Mouse (Mus musculus) CH12.LX (cell line): ENCODE data around the gene Slu7. TPM values are rescaled to one million over a fixed set of nuclear protein-coding genes. Genes with fewer than 3 reads are reported as not detected.

Source experiments
- DNase-seq: peaks from one replicate; pipeline ENCODE4 v3.0.0-alpha.2; 2013; ENCODE audit errors: extremely low read depth
- H3K27ac ChIP-seq: 2 replicates; pipeline ENCODE4 v1.5.1; 2012; ENCODE audit warnings: low read depth, mild to moderate bottlenecking, control low read depth, moderate library complexity; ENCODE audit not compliant: insufficient read depth
- H3K27me3 ChIP-seq: replicated peaks from 2 replicates; pipeline ENCODE3; 2012; ENCODE audit warnings: inconsistent platforms
- H3K36me3 ChIP-seq, 2 experiments: replicated peaks in 1 of 2; 2 replicates each; pipeline versions ENCODE3 to v1.6.1; 2012; ENCODE audit warnings: inconsistent platforms in 1 of 2, low read length in 1 of 2, mild to moderate bottlenecking in 1 of 2, mixed read lengths in 1 of 2, moderate library complexity in 1 of 2; ENCODE audit not compliant: control insufficient read depth in 1 of 2, insufficient read depth in 1 of 2
- H3K4me1 ChIP-seq, 2 experiments: 2 replicates each; pipeline ENCODE4 v1.6.1; 2012; ENCODE audit warnings: inconsistent platforms in 1 of 2, moderate library complexity in 1 of 2; ENCODE audit not compliant: insufficient read depth in 2 of 2, control insufficient read depth in 1 of 2
- H3K4me2 ChIP-seq: 2 replicates; pipeline ENCODE4 v1.6.1; 2012; ENCODE audit warnings: low read depth, mild to moderate bottlenecking, control low read depth; ENCODE audit not compliant: poor library complexity, insufficient read depth, severe bottlenecking
- H3K4me3 ChIP-seq, 3 experiments: fragments of 150-350 bp in 1 of 3; sonication (generic) in 1 of 3; replicated peaks in 1 of 3; 2 replicates each; pipeline versions ENCODE3 to v1.5.1; 2011 to 2012; ENCODE audit warnings: low read depth in 2 of 3, low read length in 2 of 3, mild to moderate bottlenecking in 2 of 3, moderate library complexity in 2 of 3, control low read depth in 1 of 3, improper control_type of control experiment in 1 of 3, inconsistent platforms in 1 of 3, mixed read lengths in 1 of 3; ENCODE audit not compliant: poor library complexity in 1 of 3
- H3K79me2 ChIP-seq: replicated peaks from 2 replicates; pipeline ENCODE4 v1.6.1; 2012; ENCODE audit warnings: mild to moderate bottlenecking, moderate library complexity; ENCODE audit not compliant: control insufficient read depth, poor library complexity, insufficient read depth, severe bottlenecking; ENCODE audit errors: extremely low read depth
- H3K9ac ChIP-seq: 2 replicates; pipeline ENCODE4 v1.6.1; 2012; ENCODE audit warnings: low read depth, mild to moderate bottlenecking, control low read depth, moderate library complexity; ENCODE audit not compliant: insufficient read depth
- H3K9me3 ChIP-seq: replicated peaks from 2 replicates; pipeline ENCODE3; 2012; ENCODE audit warnings: low read length, inconsistent platforms, mixed read lengths
- BHLHE40 ChIP-seq: IDR thresholded peaks from 2 replicates; pipeline ENCODE4 v1.6.1; 2011; ENCODE audit warnings: mild to moderate bottlenecking, low read depth, low read length, improper control_type of control experiment
- CHD1 ChIP-seq: IDR thresholded peaks from 2 replicates; pipeline ENCODE4 v1.6.1; 2012; ENCODE audit warnings: low read depth, low read length, improper control_type of control experiment, inconsistent platforms
- CHD2 ChIP-seq: IDR thresholded peaks from 2 replicates; pipeline ENCODE4 v1.6.1; 2011; ENCODE audit warnings: low read length, improper control_type of control experiment
- CTCF ChIP-seq, 2 experiments: IDR thresholded peaks in 1 of 2; conservative IDR thresholded peaks in 1 of 2; 2 replicates each; pipeline ENCODE4 v1.5.1; 2011 to 2012; ENCODE audit warnings: low read depth in 2 of 2, low read length in 2 of 2, improper control_type of control experiment in 1 of 2, inconsistent platforms in 1 of 2, mild to moderate bottlenecking in 1 of 2, moderate library complexity in 1 of 2
- E2F4 ChIP-seq: IDR thresholded peaks from 2 replicates; pipeline ENCODE4 v1.6.1; 2011; ENCODE audit warnings: low read depth, low read length, improper control_type of control experiment; ENCODE audit not compliant: insufficient replicate concordance
- ELF1 ChIP-seq: IDR thresholded peaks from 2 replicates; pipeline ENCODE4 v1.6.1; 2014; ENCODE audit warnings: low read depth, mild to moderate bottlenecking, inconsistent platforms, low read length, improper control_type of control experiment
- EP300 ChIP-seq: IDR thresholded peaks from 2 replicates; pipeline ENCODE4 v1.6.1; 2011; ENCODE audit warnings: low read length, improper control_type of control experiment
- ETS1 ChIP-seq: conservative IDR thresholded peaks from 2 replicates; pipeline ENCODE4 v1.6.1; 2012; ENCODE audit warnings: low read depth, mild to moderate bottlenecking, inconsistent platforms, low read length, improper control_type of control experiment, moderate library complexity
- GABPA ChIP-seq: IDR thresholded peaks from 2 replicates; pipeline ENCODE4 v1.6.1; 2012; ENCODE audit warnings: low read depth, low read length, improper control_type of control experiment, inconsistent platforms; ENCODE audit not compliant: insufficient replicate concordance
- HCFC1 ChIP-seq: IDR thresholded peaks from 2 replicates; pipeline ENCODE4 v1.6.1; 2012; ENCODE audit warnings: low read depth, mild to moderate bottlenecking, inconsistent platforms, low read length, improper control_type of control experiment
- IRF4 ChIP-seq: IDR thresholded peaks from 2 replicates; pipeline ENCODE4 v1.6.1; 2014; ENCODE audit warnings: low read depth, mild to moderate bottlenecking, inconsistent platforms, low read length, improper control_type of control experiment
- JUN ChIP-seq: IDR thresholded peaks from 2 replicates; pipeline ENCODE4 v1.6.1; 2011; ENCODE audit warnings: low read depth, mild to moderate bottlenecking, low read length, improper control_type of control experiment, moderate library complexity; ENCODE audit not compliant: insufficient read depth
- JUND ChIP-seq: conservative IDR thresholded peaks from 2 replicates; pipeline ENCODE4 v1.6.1; 2011; ENCODE audit warnings: low read depth, low read length, improper control_type of control experiment
- KAT2A ChIP-seq: IDR thresholded peaks from 2 replicates; pipeline ENCODE4 v1.6.1; 2012; ENCODE audit warnings: low read length, improper control_type of control experiment, inconsistent platforms; ENCODE audit not compliant: insufficient replicate concordance
- MAFK ChIP-seq: IDR thresholded peaks from 2 replicates; pipeline ENCODE4 v1.6.1; 2011; ENCODE audit warnings: low read length, improper control_type of control experiment; ENCODE audit not compliant: insufficient replicate concordance
- MAX ChIP-seq: IDR thresholded peaks from 2 replicates; pipeline ENCODE4 v1.6.1; 2011; ENCODE audit warnings: low read length, improper control_type of control experiment
- MAZ ChIP-seq: IDR thresholded peaks from 2 replicates; pipeline ENCODE4 v1.6.1; 2012; ENCODE audit warnings: low read depth, mild to moderate bottlenecking, inconsistent platforms, low read length, improper control_type of control experiment, moderate library complexity
- MEF2A ChIP-seq: IDR thresholded peaks from 2 replicates; pipeline ENCODE4 v1.6.1; 2014; ENCODE audit warnings: low read depth, mild to moderate bottlenecking, inconsistent platforms, low read length, improper control_type of control experiment, borderline replicate concordance
- MXI1 ChIP-seq: IDR thresholded peaks from 2 replicates; pipeline ENCODE4 v1.6.1; 2011; ENCODE audit warnings: mild to moderate bottlenecking, low read depth, low read length, improper control_type of control experiment
- MYC ChIP-seq: IDR thresholded peaks from 2 replicates; pipeline ENCODE4 v1.6.1; 2011; ENCODE audit warnings: low read depth, mild to moderate bottlenecking, improper control_type of control experiment, low read length
- NELFE ChIP-seq: IDR thresholded peaks from 2 replicates; pipeline ENCODE4 v1.6.1; 2011; ENCODE audit warnings: low read depth, low read length, improper control_type of control experiment
- NRF1 ChIP-seq: IDR thresholded peaks from 2 replicates; pipeline ENCODE4 v1.6.1; 2014; ENCODE audit warnings: low read depth, mild to moderate bottlenecking, inconsistent platforms, low read length, improper control_type of control experiment, moderate library complexity
- PAX5 ChIP-seq: IDR thresholded peaks from 2 replicates; pipeline ENCODE4 v1.6.1; 2012; ENCODE audit warnings: low read length, inconsistent platforms, mixed read lengths
- POLR2A ChIP-seq: IDR thresholded peaks from 2 replicates; pipeline ENCODE4 v1.6.1; 2011; ENCODE audit warnings: low read depth, mild to moderate bottlenecking, improper control_type of control experiment, low read length
- POLR2AphosphoS2 ChIP-seq: IDR thresholded peaks from 2 replicates; pipeline ENCODE4 v1.6.1; 2011; ENCODE audit warnings: low read depth, low read length, improper control_type of control experiment
- RAD21 ChIP-seq: IDR thresholded peaks from 2 replicates; pipeline ENCODE4 v1.6.1; 2011; ENCODE audit warnings: low read depth, mild to moderate bottlenecking, low read length, improper control_type of control experiment, moderate library complexity
- RCOR1 ChIP-seq: conservative IDR thresholded peaks from 2 replicates; pipeline ENCODE4 v1.6.1; 2012; ENCODE audit warnings: low read depth, mild to moderate bottlenecking, inconsistent platforms, low read length, improper control_type of control experiment
- SIN3A ChIP-seq: IDR thresholded peaks from 2 replicates; pipeline ENCODE4 v1.6.1; 2012; ENCODE audit warnings: low read length, improper control_type of control experiment, inconsistent platforms
- SMC3 ChIP-seq: IDR thresholded peaks from 2 replicates; pipeline ENCODE4 v1.6.1; 2011; ENCODE audit warnings: low read depth, low read length, improper control_type of control experiment
- TBP ChIP-seq: conservative IDR thresholded peaks from 2 replicates; pipeline ENCODE4 v1.6.1; 2011; ENCODE audit warnings: low read depth, low read length, improper control_type of control experiment
- TCF12 ChIP-seq: IDR thresholded peaks from 2 replicates; pipeline ENCODE4 v1.6.1; 2014; ENCODE audit warnings: low read depth, mild to moderate bottlenecking, inconsistent platforms, low read length, improper control_type of control experiment
- UBTF ChIP-seq: IDR thresholded peaks from 2 replicates; pipeline ENCODE4 v1.6.1; 2012; ENCODE audit warnings: low read depth, mild to moderate bottlenecking, inconsistent platforms, low read length, improper control_type of control experiment, moderate library complexity
- USF1 ChIP-seq: IDR thresholded peaks from 2 replicates; pipeline ENCODE4 v1.6.1; 2014; ENCODE audit warnings: low read depth, mild to moderate bottlenecking, inconsistent platforms, low read length, improper control_type of control experiment
- USF2 ChIP-seq: conservative IDR thresholded peaks from 2 replicates; pipeline ENCODE4 v1.6.1; 2011; ENCODE audit warnings: low read depth, low read length, improper control_type of control experiment
- ZC3H11A ChIP-seq: IDR thresholded peaks from 2 replicates; pipeline ENCODE4 v1.6.1; 2012; ENCODE audit warnings: low read depth, mild to moderate bottlenecking, inconsistent platforms, low read length, improper control_type of control experiment
- ZKSCAN1 ChIP-seq: IDR thresholded peaks from 2 replicates; pipeline ENCODE4 v1.6.1; 2012; ENCODE audit warnings: low read depth, inconsistent platforms, low read length, improper control_type of control experiment, borderline replicate concordance
- ZMIZ1 ChIP-seq: IDR thresholded peaks from 2 replicates; pipeline ENCODE4 v1.6.1; 2012; ENCODE audit warnings: low read depth, mild to moderate bottlenecking, inconsistent platforms, low read length, improper control_type of control experiment
- ZNF384 ChIP-seq: IDR thresholded peaks from 2 replicates; pipeline ENCODE4 v1.6.1; 2012; ENCODE audit warnings: low read depth, low read length, improper control_type of control experiment, inconsistent platforms
- dilution Hi-C: fragments of 300-500 bp; cut with MboI; formaldehyde crosslinking; loops from 2 replicates; pipeline ENCODE4 v1.14.3; 2020; ENCODE audit warnings: low sequenced_read_pairs; ENCODE audit not compliant: extremely low pct_unique_long_range_greater_than_20kb, extremely low pct_ligation_motif_present
- in situ Hi-C: fragments of 300-500 bp; cut with MboI; formaldehyde crosslinking; loops from 3 replicates; pipeline ENCODE4 v1.14.3; 2019; ENCODE audit warnings: low sequenced_read_pairs, low pct_ligation_motif_present, low pct_unique_long_range_greater_than_20kb, mixed read lengths
- polyA plus RNA-seq: library from polyadenylated mRNA; unstranded; fragments of >175 nt; gene quantifications from 2 replicates; pipeline ENCODE4 v1.2.1, GENCODE M21; 2012; ENCODE audit warnings: low read depth; ENCODE audit not compliant: insufficient read length
- total RNA-seq, 2 experiments: library from RNA; depleted of rRNA; stranded (reverse); fragments of 300-350 nt in 1 of 2; fragments of >200 nt in 1 of 2; gene quantifications; 2 replicates each; pipeline ENCODE4 v1.2.3; 2012 to 2014

The Slu7 gene
- total and polyA plus RNA-seq, 3 experiments = 41.6 to 66.8 (median 60.3) TPM

DNA sequence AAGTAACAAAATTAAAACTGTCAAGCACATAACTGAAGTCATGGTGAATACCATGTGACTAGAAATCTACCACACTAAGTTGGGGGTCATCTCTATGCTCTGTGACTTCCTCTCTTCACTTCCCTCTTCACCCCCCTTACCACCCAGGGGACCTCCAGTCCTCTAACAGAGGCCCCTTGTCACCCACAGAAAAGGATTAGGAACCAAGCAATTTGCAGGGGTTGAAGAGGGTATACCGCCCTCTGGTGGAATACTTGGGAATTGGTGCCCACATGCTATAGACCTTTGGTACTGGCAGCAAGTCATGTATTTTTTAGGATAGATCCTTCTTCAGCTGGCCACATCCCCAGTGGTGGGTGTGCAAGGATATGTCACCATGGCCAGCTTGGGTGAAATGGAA, 22.1 kb upstream of the Slu7 start:
- Histone ChIP-seq H3K4me1 (peaks cover 14 to 52% of the 10 kb centered on the region in 2 experiments), H3K4me2 (no peak overlapping the region), H3K36me3 (peaks cover 0 to 8% of the 10 kb centered on the region in 2 experiments), H3K79me2 (no peaks in the 10 kb centered on the region), H3K27me3 (no peaks in the 10 kb centered on the region), H3K9me3 (no peaks in the 10 kb centered on the region), H3K4me3 (no peak overlapping the region), H3K9ac (no peak overlapping the region), H3K27ac (no peak overlapping the region)
- TF ChIP-seq MAX (peak; percentile 17; the same call in 1 of the 2 replicates), SIN3A (peak; percentile 80), NRF1 (no peak), IRF4 (peak; percentile 72; the same call in 1 of the 2 replicates), ZC3H11A (peak; percentile 50; the same call in 1 of the 2 replicates), POLR2A (0 out of 2 replicates have a peak, but pooled peaks have one; percentile 16), ELF1 (0 out of 2 replicates have a peak, but pooled peaks have one; percentile 42), TBP (no peak), ETS1 (peak; percentile 52), TCF12 (no peak; the same call in 1 of the 2 replicates), PAX5 (no peak), MYC (peak; percentile 93), CHD2 (peak; percentile 42; the same call in 1 of the 2 replicates), JUN (0 out of 2 replicates have a peak, but pooled peaks have one; percentile 15), RAD21 (peak; percentile 93), ZNF384 (no peak), E2F4 (0 out of 2 replicates have a peak, but pooled peaks have one; percentile 13), MEF2A (no peak), MAFK (no peak), USF1 (no peak), POLR2AphosphoS2 (no peak), UBTF (no peak), KAT2A (no peak), JUND (no peak), ZMIZ1 (no peak), HCFC1 (no peak), MXI1 (peak; percentile 63; the same call in 1 of the 2 replicates), GABPA (no peak), EP300 (peak; percentile 83), CTCF (conservative IDR thresholded peaks at IDR 0.05 in 1 of 2, IDR thresholded peaks at IDR 0.05 in 1 of 2; ENCODE audit: low read depth in 2 of 2, low read length in 2 of 2) (peak; percentile 98 to 100), SMC3 (peak; percentile 96), RCOR1 (no peak), NELFE (no peak; the same call in 1 of the 2 replicates), BHLHE40 (peak; percentile 67), CHD1 (no peak), USF2 (peak; percentile 40), ZKSCAN1 (no peak), MAZ (peak; percentile 37; the same call in 1 of the 2 replicates)
- peak; percentile 97 for DNase-seq
- in situ Hi-C loops (loop anchor here (10.0 kb wide), 1 partner anchor 197 kb away; no protein-coding TSS in a partner anchor), dilution Hi-C loops (no loop called here)
